Mouse (Mus musculus): ENCODE results near the gene Arglu1.

Gene Arglu1

GRCm38 (mm10) chr8:8658426-8659224 lies 31.7 kb downstream of the Arglu1 start:
- peak; percentile 66 for DNase-seq

- DNase-seq, result no peak
Observed at GRCm38 (mm10) chr8:8657692-8658355, 32.5 kb downstream of the Arglu1 start.

- no peak for DNase-seq
Observed at GRCm38 (mm10) chr8:8656578-8657441, 33.5 kb downstream of the Arglu1 start.

GRCm38 (mm10) chr8:8655346-8656340 lies 34.7 kb downstream of the Arglu1 start:
- DNase-seq, result no peak

- DNase-seq, result no peak
Observed at GRCm38 (mm10) chr8:8653906-8654489, 36.3 kb downstream of the Arglu1 start.

GRCm38 (mm10) chr8:8653343-8653742 lies 37.0 kb downstream of the Arglu1 start:
- no peak for DNase-seq

- DNase-seq, result no peak
Observed at GRCm38 (mm10) chr8:8652388-8652787, 37.9 kb downstream of the Arglu1 start.

- no peak for DNase-seq
Observed at GRCm38 (mm10) chr8:8649944-8650343, 40.4 kb downstream of the Arglu1 start.

- no peak for DNase-seq
Observed at GRCm38 (mm10) chr8:8649536-8649935, 40.8 kb downstream of the Arglu1 start.

- no peak for DNase-seq
Observed at GRCm38 (mm10) chr8:8648686-8649085, 41.6 kb downstream of the Arglu1 start.

GRCm38 (mm10) chr8:8647824-8648223 lies 42.5 kb downstream of the Arglu1 start:
- DNase-seq, result no peak

GRCm38 (mm10) chr8:8647319-8647718 lies 43.0 kb downstream of the Arglu1 start:
- no peak for DNase-seq

- no peak for DNase-seq
Observed at GRCm38 (mm10) chr8:8644160-8644915, 46.0 kb downstream of the Arglu1 start.

- DNase-seq, result no peak
Observed at GRCm38 (mm10) chr8:8640264-8640588, 50.1 kb downstream of the Arglu1 start.

- no peak for DNase-seq
Observed at GRCm38 (mm10) chr8:8639569-8640263, 50.6 kb downstream of the Arglu1 start.

- DNase-seq, result no peak
Observed at GRCm38 (mm10) chr8:8631394-8631793, 58.9 kb downstream of the Arglu1 start.

- no peak for DNase-seq
Observed at GRCm38 (mm10) chr8:8624017-8624416, 66.3 kb downstream of the Arglu1 start.

- DNase-seq, result peak; percentile 30
Observed at GRCm38 (mm10) chr8:8623486-8623885, 66.8 kb downstream of the Arglu1 start.

GRCm38 (mm10) chr8:8622476-8622875 lies 67.8 kb downstream of the Arglu1 start:
- no peak for DNase-seq

- DNase-seq, result no peak
Observed at GRCm38 (mm10) chr8:8622031-8622430, 68.3 kb downstream of the Arglu1 start.
